Mouse (Mus musculus): ENCODE results near the gene Mrpl52. TPM values are rescaled to one million over a fixed set of nuclear protein-coding genes. Genes with fewer than 3 reads are reported as not detected.

Mrpl52 gene
- polyA plus RNA-seq, 1 experiment from 2014 or later, result 268 TPM

DNA sequence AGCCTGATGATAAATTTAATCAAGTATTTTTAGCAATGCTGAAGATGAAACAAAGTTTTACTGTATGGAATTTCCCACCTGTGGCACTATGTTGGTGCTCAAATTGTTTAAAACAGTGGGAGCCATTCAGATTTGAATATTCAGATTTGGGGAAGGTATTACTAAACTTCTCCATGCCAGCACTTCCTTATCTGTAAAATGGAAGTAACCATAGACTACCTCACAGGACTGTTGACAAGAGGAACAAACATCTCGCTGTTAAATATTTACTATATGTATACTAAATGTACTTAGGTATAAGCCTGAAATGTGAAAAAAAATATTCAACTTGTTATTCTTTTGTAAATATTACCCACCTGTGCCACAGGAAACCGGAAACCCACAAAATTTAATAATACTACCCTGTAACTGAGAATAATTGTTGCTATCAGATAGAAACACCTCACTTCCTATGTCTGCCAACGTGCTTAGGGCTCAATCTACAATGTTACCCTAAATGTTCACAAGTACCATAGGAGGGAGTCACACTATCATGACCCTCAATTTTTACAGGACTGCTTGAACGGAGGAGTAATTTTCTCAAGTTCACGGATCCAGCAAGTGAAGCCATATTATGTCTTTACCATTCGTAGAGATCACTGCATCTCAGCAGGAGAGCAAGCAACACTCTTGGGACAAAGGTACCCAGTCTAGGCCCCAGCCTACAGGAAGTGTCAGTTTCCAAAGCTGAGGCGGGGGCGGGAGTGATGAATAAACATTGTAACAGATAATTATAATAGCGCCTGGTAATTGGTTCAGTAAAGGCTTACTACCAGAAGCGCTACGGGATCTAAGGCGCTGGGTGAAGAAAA lies 36.6 kb downstream of the Mrpl52 start:
- H3K9ac ChIP-seq, result peak overlapping the region; percentile 82
- H3K4me3 ChIP-seq, result peak overlapping the region; percentile 87
- 12% methylated on average over 12 of the region's 12 CpGs for WGBS
- peaks cover 14% of the 10 kb centered on the region for H3K4me1 ChIP-seq
- peak overlapping the region; percentile 86 for H3K27ac ChIP-seq
- peak overlapping the region; percentile 91 for H3K4me2 ChIP-seq
- peaks cover 17% of the 10 kb centered on the region for H3K36me3 ChIP-seq
- ATAC-seq (ENCODE audit: borderline replicate concordance, extremely low read depth, low FRiP score, low TSS enrichment), result no peak
- H3K9me3 ChIP-seq, result no peaks in the 10 kb centered on the region
- H3K27me3 ChIP-seq, result no peaks in the 10 kb centered on the region

- peak within 1 kb of the TSS; percentile 86 for H3K27ac ChIP-seq
- H3K27me3 ChIP-seq, result no peaks in the 10 kb centered on the region
- H3K4me2 ChIP-seq, result peak within 1 kb of the TSS; percentile 91
- peaks cover 14% of the 10 kb centered on the region for H3K4me1 ChIP-seq
- peak; percentile 89 for ATAC-seq (ENCODE audit: borderline replicate concordance, extremely low read depth, low FRiP score, low TSS enrichment)
- H3K4me3 ChIP-seq, result peak within 1 kb of the TSS; percentile 87
- peaks cover 23% of the 10 kb centered on the region for H3K36me3 ChIP-seq
- H3K9me3 ChIP-seq, result no peaks in the 10 kb centered on the region
- H3K9ac ChIP-seq, result peak within 1 kb of the TSS; percentile 82
- under 1% methylated on average over 35 of the region's 35 CpGs for WGBS
These were observed 37.2 kb downstream of the Mrpl52 start, which contains the start of gene Lrp10 for GRCm38 (mm10) chr14:54463959-54464292. Gene Lrp10, plus strand, starts transcription at chr14:54464137.

- WGBS, result under 1% methylated on average over 56 of the region's 57 CpGs
These were observed 37.7 kb downstream of the Mrpl52 start for GRCm38 (mm10) chr14:54464293-54465005.

DNA sequence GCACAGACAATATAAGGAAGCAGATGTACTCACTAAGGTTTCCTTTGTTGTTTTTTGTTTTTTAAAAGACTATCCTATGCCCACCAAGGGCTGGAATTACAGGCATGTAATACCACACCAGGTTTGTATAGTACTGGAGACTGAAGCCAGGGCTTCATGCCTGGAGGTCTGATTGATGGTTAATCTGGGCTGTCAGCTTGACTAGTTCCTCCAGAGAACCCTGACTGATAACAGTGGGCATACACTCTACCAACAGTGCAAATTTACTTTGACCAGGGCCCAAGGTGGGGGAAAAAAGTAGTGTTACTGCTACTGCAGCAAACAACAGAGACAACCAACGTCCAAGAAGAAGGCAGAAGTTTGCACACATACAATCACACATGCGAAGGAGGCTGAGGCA lies 44.8 kb downstream of the Mrpl52 start:
- Histone ChIP-seq H3K27ac (peak overlapping the region; percentile 29; the same call in 1 of the 2 replicates), H3K9me3 (no peaks in the 10 kb centered on the region), H3K4me1 (peaks cover 21% of the 10 kb centered on the region), H3K9ac (no peak overlapping the region), H3K4me2 (no peak overlapping the region), H3K4me3 (no peak overlapping the region), H3K36me3 (peaks cover 34% of the 10 kb centered on the region), H3K27me3 (no peaks in the 10 kb centered on the region)
- ATAC-seq (ENCODE audit: borderline replicate concordance, extremely low read depth, low FRiP score, low TSS enrichment), result no peak
- WGBS, result 85% methylated on average over 2 of the region's 2 CpGs

More at GRCm38 (mm10) chr14:54464293-54465005, 37.7 kb downstream of the Mrpl52 start:
- Histone ChIP-seq H3K27ac (peak overlapping the region; percentile 86), H3K9me3 (no peaks in the 10 kb centered on the region), H3K4me1 (peaks cover 14% of the 10 kb centered on the region), H3K4me3 (peak overlapping the region; percentile 87), H3K4me2 (peak overlapping the region; percentile 91), H3K27me3 (no peaks in the 10 kb centered on the region), H3K9ac (peak overlapping the region; percentile 82), H3K36me3 (peaks cover 28% of the 10 kb centered on the region)
- ATAC-seq (ENCODE audit: borderline replicate concordance, extremely low read depth, low FRiP score, low TSS enrichment), result peak; percentile 64

- ATAC-seq (ENCODE audit: borderline replicate concordance, extremely low read depth, low FRiP score, low TSS enrichment), result no peak
- Histone ChIP-seq H3K27ac (no peak overlapping the region; the same call in 1 of the 2 replicates), H3K9ac (no peak overlapping the region), H3K4me1 (peaks cover 33% of the 10 kb centered on the region), H3K36me3 (peaks cover 27% of the 10 kb centered on the region), H3K4me2 (no peak overlapping the region), H3K4me3 (no peak overlapping the region), H3K9me3 (no peaks in the 10 kb centered on the region), H3K27me3 (peaks cover 4% of the 10 kb centered on the region; the same call in 1 of the 2 replicates)
- WGBS, result 53% methylated on average over 5 of the region's 5 CpGs
These were observed 46.0 kb downstream of the Mrpl52 start for GRCm38 (mm10) chr14:54472671-54473070.

- Histone ChIP-seq H3K4me2 (peak overlapping the region; percentile 83; the same call in 1 of the 2 replicates), H3K4me3 (no peak overlapping the region), H3K9me3 (no peaks in the 10 kb centered on the region), H3K9ac (no peak overlapping the region), H3K27ac (no peak overlapping the region), H3K4me1 (peaks cover 42% of the 10 kb centered on the region), H3K27me3 (peaks cover 20% of the 10 kb centered on the region), H3K36me3 (peaks cover 6% of the 10 kb centered on the region; the same call in 1 of the 2 replicates)
- 63% methylated on average over 5 of the region's 5 CpGs for WGBS
- no peak for ATAC-seq (ENCODE audit: borderline replicate concordance, extremely low read depth, low FRiP score, low TSS enrichment)
These were observed 48.0 kb downstream of the Mrpl52 start for GRCm38 (mm10) chr14:54474744-54475143.

- H3K4me3 ChIP-seq, result peak within 1 kb of the TSS; percentile 46
- H3K4me1 ChIP-seq, result peaks cover 43% of the 10 kb centered on the region
- H3K9me3 ChIP-seq, result no peaks in the 10 kb centered on the region
- H3K27ac ChIP-seq, result peak within 1 kb of the TSS; percentile 43
- H3K36me3 ChIP-seq, result no peaks in the 10 kb centered on the region
- H3K27me3 ChIP-seq, result peaks cover 33% of the 10 kb centered on the region
- under 1% methylated on average over 23 of the region's 23 CpGs for WGBS
- H3K9ac ChIP-seq, result peak within 1 kb of the TSS; percentile 34
- ATAC-seq (ENCODE audit: borderline replicate concordance, extremely low read depth, low FRiP score, low TSS enrichment), result peak; percentile 39
- peak within 1 kb of the TSS; percentile 83 for H3K4me2 ChIP-seq
These were observed 49.5 kb downstream of the Mrpl52 start, which contains the start of gene Rem2 for GRCm38 (mm10) chr14:54475941-54476844. Gene Rem2, plus strand, starts transcription at chr14:54476100.

DNA sequence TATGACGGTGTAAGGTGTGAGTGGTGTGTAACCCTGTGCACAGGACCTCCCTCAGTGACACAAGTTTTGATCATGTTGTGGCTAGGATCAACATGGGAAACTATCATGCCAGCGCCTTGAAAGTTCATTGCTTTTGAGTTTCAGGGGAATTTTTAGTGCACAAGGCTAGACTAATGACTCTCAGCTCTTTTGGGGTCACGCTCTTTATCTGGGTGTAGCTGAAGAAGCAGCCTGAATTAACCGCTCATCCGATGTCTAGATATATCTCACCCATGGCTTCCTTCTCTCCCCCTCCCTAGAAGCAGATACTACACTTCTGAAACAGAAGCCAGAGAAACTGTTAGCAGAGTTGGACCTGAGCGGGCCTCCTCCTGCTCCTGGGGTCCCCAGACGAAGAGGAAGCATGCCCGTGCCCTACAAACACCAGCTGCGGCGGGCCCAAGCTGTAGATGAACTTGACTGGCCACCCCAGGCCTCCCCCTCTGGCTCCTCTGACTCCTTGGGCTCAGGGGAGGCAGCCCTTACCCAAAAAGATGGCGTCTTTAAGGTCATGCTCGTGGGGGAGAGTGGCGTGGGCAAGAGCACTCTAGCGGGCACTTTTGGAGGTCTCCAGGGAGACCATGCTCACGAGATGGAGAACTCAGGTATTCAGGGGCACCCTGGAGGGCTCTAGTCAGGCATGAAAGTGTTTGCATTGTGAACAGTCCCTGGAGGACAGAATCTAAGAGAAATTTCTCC lies 50.6 kb downstream of the Mrpl52 start:
- WGBS, result 67% methylated on average over 15 of the region's 15 CpGs
- H3K9ac ChIP-seq, result no peak overlapping the region
- H3K27ac ChIP-seq, result peak overlapping the region; percentile 1; the same call in 1 of the 2 replicates
- H3K9me3 ChIP-seq, result no peaks in the 10 kb centered on the region
- peaks cover 33% of the 10 kb centered on the region for H3K27me3 ChIP-seq
- H3K4me2 ChIP-seq, result peak overlapping the region; percentile 83
- peaks cover 43% of the 10 kb centered on the region for H3K4me1 ChIP-seq
- ATAC-seq (ENCODE audit: borderline replicate concordance, extremely low read depth, low FRiP score, low TSS enrichment), result no peak
- no peaks in the 10 kb centered on the region for H3K36me3 ChIP-seq
- no peak overlapping the region for H3K4me3 ChIP-seq
